Mouse (Mus musculus) adrenal gland, postnatal 14 days (tissue): ENCODE data around the gene Agap2. TPM values are rescaled to one million over a fixed set of nuclear protein-coding genes. Genes with fewer than 3 reads are reported as not detected.
A peak's percentile ranks its signal among the peaks of the same experiment; 100 is the strongest.

Experiments used
- DNase-seq: peaks from one replicate; pipeline ENCODE4 v3.0.0; 2021; ENCODE audit warnings: mixed read lengths
- total RNA-seq: library from RNA; stranded (reverse); gene quantifications from 2 replicates; pipeline ENCODE4 v1.2.3, GENCODE M21; 2021

Agap2 gene
- total RNA-seq, 1 experiment from 2014 or later: 6.9 TPM

- DNase-seq: no peak
Measured at GRCm38 (mm10) chr10:127076082-127076481, 998 bp downstream of the Agap2 start.

GRCm38 (mm10) chr10:127077515-127077914, 2.4 kb downstream of the Agap2 start:
- DNase-seq: no peak

DNA sequence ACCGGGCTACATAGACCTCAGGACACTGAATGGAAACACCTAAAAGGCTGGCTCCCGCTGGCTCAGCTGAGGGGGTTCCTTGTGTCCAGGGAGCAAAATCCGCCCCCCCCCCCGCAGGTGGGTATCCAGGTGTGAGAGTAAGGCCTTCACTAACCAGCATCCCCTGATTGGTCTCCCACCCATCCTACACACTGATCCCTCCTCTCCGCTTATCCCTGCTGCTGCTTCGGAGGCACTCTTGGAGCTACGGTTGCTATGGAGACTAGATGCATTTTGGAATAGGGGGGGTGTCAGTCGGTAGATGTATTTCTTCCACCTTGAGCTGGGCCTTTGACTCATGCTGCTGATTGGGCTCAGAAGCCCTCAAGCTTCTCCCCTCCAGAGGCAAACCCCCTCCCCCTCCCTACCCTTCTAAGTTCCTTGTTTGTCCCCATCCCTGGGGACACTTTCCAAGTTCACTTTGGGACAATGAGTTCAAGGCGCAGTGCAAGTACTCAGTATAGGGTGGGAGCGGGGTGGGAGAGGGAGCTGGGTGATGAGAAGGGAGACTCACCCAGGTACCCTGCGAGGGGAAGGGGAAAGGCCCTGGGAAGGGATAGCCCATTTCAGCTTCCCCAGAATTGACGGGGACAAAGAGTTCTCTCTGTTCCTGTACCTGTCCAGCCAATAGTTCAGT, 3.1 kb downstream of the Agap2 start:
- no peak for DNase-seq

DNA sequence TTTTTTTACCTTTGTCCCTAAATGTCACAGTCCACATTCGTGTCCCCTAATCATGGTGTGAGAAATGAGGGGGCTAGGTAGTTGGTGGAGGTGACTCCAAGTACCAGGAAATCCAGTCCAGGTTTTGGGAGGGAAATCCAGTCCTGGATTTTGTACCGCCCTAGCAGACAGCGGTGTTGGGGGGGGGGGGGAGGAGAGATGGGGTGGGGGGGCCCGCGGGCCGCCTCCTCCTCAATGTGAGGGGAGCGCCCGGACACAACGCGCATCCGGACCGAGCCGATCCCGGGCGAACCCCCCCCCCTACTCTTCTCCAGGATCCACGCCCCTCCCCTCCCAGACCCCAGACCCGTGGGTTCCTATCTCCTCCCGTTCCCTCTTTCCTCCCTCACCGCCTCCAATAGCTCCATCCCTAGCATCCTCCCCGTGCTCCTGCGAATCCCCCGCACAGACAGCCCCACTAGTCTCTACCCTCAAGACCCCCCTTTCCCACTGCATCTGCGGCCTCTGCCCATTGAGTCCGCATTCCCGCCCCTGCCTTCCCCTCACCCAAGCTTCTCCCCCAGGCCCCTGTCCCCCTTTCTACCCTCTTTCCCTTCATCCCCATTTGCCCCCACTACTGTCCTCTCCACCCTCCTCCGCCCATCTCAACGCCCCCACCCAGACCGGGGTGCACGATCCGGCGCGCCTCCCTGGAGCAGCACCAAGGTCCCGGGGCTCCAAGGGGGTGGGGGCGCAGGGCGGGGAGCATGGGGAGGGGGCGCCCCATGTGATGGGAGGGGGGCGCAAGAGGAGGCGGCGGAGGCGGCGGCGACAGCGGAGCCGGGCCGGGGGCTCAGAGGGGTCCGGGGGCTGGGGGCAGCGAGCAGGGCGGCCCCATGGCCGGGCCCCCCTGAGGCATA, 3.8 kb downstream of the Agap2 start:
- DNase-seq: peak; percentile 56

- DNase-seq: no peak
Measured at GRCm38 (mm10) chr10:127079665-127080391, 4.7 kb downstream of the Agap2 start.

- no peak for DNase-seq
Measured at GRCm38 (mm10) chr10:127080901-127081780, 6.1 kb downstream of the Agap2 start.

- no peak for DNase-seq
Measured at GRCm38 (mm10) chr10:127081996-127082620, 7.0 kb downstream of the Agap2 start.

DNA sequence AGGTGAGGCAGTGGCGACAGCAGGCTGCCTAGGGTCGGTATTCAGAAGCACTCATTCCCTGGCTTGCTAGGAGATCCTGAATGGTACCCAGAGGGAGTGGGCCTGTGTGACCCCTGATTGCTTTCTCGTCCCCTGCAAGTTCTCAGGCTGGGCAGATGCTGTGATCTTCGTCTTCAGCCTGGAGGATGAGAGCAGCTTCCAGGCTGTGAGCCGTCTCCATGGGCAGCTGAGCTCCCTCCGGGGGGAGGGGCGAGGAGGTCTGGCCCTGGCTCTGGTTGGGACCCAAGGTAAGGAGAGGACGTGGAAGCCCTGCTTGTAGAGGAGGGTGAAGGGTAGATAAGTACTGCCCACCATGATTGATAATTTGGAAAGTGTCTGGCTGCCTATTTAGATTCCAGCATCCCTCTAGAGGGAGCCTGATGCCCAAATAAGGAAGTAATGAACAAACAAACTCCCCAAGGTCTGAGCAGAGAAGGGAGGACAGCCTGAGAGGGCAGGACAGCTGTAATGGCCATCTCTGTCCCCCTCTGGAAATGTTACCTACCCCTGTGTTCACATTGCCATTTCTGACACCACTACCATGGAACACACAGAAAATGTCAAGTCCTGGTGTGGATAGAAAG, 8.3 kb downstream of the Agap2 start:
- DNase-seq: no peak

- DNase-seq: no peak
Measured at GRCm38 (mm10) chr10:127083915-127084306, 8.8 kb downstream of the Agap2 start.

DNA sequence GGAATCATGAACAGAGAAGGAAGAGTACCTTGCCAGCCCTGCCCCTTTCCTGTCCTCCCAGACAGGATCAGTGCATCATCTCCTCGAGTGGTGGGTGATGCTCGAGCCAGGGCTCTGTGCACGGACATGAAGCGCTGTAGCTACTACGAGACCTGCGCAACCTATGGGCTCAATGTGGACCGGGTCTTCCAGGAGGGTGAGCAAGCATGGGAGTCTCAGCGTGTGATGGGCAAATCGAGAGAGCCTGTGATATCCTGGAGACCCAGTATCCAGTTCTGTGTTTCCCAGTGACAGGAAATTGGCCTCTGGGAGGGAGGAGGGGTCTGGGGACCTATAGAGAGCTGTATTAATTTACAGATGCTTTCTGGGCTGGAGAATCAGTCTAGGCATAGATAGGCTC, 10.0 kb downstream of the Agap2 start:
- no peak for DNase-seq

DNA sequence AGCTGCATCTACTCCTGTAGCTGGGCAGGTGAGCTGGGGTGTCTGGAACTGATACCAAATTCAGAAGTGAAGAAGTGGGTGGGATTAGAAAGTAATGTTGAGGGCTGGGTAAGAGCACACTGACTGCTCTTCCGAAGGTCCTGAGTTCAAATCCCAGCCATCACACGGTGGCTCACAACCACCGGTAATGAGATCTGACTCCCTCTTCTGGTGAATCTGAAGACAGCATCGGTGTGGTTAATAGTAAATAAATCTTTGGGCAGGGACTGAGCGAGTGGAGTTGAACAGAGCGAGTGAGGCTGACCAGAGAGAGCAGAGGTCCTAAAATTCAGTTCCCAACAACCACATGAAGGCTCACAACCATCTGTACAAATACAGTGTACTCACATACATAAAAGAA, 10.5 kb downstream of the Agap2 start:
- DNase-seq: no peak

DNA sequence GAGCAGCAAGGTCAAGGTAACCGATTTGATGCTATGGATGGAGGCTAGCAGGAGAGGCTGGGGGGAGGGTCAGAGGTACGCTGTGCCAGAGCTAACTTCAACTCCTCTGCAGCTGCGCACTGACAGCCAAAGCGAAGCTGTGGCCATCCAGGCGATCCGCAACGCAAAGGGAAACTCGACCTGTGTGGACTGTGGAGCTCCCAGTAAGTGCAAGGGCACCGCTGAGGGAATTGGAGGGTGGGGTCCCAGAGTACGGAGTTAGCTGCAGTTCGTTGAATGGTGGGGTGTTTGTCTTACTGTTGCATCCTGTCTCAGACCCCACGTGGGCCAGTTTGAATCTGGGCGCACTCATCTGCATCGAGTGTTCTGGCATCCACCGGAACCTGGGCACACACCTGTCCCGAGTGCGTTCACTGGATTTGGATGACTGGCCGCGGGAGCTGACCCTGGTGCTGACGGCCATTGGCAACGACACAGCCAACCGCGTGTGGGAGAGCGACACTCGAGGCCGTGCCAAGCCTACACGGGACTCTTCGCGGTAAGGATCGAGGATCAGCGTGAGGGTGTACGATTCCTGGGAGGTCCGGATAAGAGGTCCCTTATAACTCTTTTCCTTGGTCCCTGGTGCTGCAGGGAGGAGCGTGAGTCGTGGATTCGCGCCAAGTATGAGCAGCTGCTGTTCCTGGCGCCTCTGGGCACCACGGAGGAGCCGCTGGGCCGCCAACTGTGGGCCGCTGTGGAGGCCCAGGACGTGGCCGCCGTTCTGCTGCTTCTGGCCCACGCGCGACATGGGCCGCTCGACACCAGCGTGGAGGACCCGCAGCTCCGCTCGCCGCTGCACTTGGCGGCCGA, 15.7 kb downstream of the Agap2 start:
- peak; percentile 81 for DNase-seq

GRCm38 (mm10) chr10:127091507-127092396, 16.7 kb downstream of the Agap2 start:
- peak; percentile 80 for DNase-seq

DNA sequence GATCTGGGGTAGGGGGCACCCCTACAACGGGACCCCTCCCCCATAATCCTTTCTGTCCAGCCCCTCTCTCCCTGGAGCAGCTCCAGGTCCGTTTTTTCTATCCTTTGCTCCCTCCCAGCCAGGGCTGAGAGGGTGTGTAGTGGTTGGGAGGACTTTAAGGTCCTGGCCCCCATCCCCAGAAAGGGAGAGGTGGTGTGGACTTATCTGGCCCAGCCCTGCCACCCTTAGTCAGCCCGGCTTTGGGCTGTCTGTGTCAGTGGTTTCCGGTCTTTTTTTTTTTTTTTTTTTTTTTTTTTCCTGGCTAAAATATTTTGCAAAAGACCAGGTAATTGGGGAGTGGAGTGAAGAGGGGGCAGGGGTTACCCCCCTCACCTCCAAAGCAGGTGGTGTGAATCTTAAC, 17.7 kb downstream of the Agap2 start:
- no peak for DNase-seq

DNA sequence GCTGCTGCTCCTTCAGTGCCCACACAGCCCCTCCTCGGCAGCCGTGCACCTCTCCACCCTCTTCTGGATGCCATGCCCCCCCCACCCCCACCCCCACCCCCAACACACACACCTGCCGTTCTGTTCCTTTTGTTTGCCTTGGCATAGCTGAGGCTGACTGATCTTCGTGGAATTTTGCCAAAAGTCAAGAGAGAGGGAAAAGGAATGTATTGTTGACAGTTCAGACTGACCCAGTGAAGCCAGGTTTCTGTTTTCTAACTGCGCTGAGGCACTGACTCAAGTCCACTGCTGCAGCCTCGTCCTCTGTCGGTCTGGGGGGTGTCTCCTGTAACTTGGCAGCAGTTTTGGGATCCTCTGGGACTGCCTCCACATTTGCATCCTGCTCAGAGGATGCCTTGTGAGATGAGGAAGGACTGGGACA, 19.3 kb downstream of the Agap2 start:
- DNase-seq: no peak

GRCm38 (mm10) chr10:127098514-127098913, 23.4 kb downstream of the Agap2 start:
- DNase-seq: no peak

- DNase-seq: no peak
Measured at GRCm38 (mm10) chr10:127099191-127099590, 24.1 kb downstream of the Agap2 start.

- DNase-seq: no peak
Measured at GRCm38 (mm10) chr10:127099868-127100267, 24.8 kb downstream of the Agap2 start.

DNA sequence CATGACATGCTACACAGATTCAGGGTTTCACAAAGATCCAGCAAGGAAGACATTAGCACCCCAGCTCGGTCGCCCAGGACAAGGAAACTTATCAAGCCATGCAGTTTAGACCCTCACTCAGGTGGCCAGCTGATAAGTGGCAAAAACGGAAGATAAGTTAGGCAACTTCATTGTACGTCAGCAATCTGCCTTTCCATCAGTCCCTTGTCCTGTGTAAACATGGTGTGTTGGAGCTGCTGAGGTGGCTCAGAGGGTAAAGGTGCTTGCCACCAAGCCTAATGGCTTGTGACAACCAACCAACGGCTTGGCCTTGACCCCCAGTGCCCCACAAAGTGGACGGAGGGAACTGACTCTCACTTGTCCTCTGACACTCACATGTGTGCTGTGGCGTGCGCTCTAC, 25.3 kb downstream of the Agap2 start:
- DNase-seq: no peak
